Mouse (Mus musculus): ENCODE results near the gene Mrpl54. TPM values are rescaled to one million over a fixed set of nuclear protein-coding genes. Genes with fewer than 3 reads are reported as not detected.

The Mrpl54 gene
- total RNA-seq, 2 experiments from 2014 or later = 93.7 to 108 TPM

DNA sequence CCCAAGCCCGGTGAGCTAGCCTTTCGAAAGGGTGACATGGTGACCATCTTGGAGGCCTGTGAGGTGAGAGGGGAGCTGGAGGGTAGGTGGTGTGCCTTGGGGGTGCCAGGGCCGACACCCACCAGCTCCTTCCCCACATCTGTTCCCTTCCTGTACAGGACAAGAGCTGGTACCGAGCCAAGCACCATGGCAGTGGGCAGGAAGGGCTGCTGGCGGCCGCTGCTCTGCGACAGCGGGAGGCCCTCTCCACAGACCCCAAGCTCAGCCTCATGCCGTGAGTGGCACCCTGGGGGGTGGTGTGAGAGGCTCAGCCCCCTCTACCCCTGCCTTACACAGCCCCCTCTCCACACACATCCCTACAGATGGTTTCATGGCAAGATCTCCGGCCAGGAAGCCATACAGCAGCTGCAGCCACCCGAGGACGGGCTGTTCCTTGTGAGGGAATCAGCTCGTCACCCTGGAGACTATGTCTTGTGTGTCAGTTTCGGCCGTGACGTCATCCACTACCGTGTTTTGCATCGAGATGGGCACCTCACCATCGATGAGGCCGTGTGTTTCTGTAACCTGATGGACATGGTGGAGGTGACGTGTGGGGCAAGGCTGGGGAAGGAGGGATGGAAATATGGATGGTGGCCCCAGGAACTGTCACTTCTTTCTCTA lies 7.4 kb downstream of the Mrpl54 start:
- no peak for DNase-seq

DNA sequence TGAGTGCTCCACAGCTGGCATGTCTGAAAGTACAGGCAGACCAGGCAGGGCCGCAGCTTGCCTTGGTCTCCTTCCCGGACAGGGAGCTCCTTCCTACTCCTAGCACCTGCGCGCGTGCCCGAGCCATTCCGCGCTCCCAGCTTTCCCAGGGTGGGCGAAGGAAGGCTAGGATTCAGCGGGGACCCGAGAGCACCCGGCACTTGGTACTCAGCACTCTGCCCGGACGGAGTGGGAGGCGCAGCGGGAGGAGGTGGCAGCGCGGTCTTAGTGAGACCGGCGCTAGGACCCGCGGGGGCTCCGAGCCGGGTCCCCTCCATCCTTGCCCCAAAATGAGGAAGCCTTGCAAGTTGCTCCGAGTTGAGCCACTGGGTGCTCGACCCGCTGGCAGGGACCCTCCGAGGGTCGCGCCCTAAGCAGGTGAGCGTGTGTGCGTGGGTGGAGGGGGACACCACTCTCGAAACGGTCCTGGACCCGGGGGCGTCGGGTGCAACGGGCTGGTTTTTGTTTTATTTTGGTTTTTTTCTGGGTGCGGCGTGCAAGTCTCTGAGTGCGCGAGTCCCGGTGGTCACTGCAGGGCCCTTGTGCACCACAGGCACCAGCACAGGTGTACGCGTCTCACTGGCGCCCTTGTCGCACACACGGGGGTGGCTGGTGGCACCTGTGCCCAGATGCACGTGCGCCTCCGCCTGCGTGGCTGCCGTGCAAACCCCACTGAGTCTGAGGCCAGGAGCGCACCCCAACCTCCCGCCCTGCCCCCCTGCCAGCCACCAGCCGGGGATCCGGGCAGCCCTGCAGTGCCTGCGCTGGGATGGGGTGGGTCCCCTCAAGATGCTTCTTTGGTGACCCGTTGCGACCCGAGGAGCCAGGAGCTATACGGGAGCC lies 9.3 kb downstream of the Mrpl54 start:
- DNase-seq = no peak

DNA sequence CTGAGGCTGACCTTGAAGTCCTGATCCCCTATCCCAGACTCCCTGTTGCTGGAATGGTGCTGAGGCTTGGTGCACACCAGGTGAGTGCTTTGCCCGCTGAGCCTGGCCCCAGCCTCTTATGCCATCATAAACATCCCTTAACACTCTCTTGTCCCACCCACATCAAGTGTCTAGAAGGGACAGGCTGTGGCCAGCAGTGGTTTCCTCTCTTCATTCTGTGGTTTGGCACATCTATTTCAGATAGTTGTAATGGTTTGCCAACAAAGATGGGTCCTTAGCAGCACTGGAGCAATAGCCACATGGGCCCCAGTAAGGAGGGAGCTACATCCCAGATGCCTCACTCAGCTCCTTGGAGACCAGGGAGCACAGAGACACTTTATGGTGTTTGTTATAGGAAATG lies 11.8 kb downstream of the Mrpl54 start:
- DNase-seq = no peak

DNA sequence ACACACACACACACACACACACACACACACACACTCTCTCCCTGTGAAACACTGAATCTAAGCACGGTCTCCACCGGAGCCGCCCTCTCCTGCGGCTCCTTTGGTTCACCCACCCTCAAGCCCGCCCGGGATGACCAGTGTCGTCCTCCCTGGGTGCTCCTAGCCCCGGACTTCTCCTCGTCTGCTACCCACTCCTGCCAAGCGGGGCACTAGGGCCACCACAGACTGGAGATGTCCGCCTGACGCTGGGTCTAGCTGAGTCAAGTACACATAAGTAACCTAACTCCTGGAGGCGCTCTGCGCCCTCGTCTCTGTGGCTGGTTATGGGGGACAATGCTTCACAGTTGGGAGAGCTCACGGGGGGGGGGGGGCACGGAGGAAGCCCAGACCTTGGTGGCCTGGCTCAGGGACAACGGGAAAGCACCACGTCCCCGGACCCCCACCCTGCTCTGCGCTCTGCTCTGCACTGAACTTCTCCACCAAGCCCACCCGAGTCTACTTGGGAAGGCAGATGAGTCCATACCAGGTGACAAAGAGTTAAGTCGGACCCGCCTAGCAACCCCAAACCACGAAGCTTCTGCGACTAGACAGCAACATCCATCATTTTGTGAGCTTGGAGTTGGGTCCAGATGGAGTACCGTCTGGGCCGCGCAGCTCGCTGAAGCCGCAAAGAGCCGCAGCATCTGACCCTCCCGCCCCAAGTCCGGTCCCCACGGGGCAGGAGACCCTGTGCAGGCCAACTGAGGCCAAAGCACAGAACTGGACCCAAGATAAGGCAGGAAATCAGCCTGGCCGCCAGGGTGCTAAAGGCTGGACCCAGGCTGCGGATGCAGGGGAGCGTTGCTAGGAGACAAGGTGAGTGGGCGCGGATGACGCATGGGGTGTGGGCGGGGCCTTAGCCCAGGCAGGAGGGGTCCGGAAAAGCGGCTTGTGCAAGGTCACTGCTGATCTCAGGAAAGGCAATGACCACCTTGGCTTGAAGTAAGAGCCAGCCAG lies 14.0 kb downstream of the Mrpl54 start, which contains the start of gene Matk:
Gene Matk (plus strand): TSS at position 512 of the 996 bp plus-strand sequence.
- DNase-seq = no peak

DNA sequence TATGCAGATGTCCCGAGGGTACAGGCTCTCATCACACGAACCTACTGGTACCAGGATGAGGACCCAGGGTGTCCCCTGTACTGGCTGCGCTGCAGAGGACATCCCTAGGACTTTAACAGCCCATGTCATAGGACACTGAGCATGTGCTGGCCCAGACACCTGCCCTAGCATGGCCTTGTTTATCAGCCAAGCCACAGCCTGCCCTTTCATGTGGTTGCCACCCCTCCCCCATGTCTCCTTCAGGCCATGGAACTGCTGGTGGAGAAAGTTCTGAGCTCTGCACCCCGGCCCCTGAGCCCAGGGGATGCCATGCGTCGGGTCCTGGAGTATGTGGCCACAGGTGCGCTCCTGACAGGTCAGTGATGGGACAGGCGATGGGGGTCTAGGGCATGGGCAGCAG lies 17.3 kb downstream of the Mrpl54 start:
- DNase-seq = no peak

DNA sequence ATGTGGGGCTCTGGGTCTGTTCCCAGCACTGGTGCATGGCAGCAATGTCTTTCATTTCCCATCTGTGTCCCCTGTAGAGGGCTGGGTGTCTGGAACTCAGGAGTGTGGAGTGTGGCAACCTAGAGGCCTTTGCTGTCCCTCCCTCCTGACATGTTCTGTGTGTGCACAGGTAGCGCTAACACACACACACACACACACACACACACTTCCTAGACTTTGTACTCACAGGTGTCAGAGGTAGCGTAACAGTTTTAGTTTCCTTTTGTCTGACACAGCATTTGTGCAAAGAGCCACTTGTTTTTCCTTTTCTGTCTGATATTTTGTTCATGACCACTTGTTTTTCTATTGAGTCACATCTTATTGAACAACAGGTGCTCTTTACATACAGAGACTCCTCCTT lies 18.9 kb downstream of the Mrpl54 start:
- no peak for DNase-seq

DNA sequence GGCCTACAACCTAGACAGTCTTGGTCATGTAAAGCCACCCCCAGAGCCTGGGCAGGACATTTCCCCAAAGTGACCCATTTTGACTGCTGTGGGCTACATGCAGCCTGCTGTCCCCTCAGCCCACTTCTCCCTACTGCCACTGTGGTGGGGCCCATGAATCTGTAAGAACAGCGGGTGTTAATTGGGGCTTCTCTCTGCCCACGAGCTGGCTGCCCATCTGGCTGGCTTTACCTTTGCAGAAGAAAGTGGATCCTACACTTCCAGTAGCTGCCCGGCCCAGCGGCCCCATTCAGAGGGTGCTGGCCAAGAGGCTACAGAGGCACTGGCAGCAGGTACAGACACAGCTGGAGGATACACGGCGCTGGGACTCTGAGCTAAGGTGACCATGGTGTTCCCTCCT lies 21.6 kb downstream of the Mrpl54 start:
- DNase-seq = no peak

DNA sequence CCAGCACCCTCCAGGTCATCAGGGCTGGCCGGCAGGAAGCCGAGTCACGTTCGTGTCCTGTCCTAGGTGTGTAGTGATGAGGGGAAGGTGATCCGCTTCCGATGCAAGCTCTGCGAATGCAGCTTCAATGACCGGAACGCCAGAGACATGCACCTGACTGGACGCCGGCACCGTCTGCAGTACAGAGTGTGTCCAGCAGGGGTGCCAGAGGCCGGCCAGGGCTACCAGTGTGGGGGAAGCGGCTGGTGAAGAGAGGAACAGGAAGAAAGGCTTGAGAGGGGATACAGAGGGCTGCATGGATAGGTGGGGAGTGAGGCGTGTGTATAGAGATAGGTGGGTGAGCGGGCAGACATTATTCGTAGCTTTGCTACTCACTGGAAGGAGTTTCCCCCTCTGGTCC lies 22.1 kb downstream of the Mrpl54 start:
- DNase-seq = peak; percentile 89

DNA sequence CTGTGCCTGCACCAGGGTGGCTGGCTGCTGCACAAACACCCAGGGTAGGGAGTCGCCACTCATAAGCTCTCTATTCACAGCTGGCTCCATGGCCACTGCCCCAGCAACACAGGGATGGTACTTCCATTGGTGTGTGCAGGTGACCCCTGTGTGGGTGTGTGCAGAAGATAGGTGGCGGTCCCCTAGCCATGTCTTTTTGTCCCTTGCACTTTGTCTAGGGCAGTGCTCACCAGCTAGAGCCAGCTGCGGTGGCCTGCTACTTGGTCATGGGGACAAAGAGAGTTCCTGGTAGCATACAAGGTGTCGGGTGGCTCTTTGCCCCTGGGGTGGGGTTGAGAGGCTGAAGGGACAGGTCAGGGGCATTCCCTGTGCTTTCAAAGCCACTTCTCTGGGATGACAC lies 22.6 kb downstream of the Mrpl54 start:
- no peak for DNase-seq

DNA sequence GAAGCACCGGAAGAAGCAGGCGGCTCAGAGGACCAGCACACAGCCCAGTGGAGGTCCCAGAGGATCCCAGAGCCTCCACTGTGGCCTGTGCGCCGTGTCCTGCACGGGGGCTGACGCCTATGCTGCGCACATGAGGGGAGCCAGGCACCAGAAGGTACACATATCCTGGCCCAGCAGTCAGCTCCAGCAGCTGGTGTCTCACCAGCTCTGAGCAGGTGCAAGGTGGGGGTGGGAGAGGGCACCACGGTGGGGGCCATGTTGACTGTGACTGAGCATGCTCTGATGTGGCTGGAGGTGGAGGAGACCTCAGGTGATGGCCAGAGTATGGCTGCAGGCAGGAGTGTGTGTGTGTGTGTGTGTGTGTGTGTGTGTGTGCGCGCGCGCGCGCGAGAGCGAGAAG lies 24.7 kb downstream of the Mrpl54 start:
- no peak for DNase-seq

DNA sequence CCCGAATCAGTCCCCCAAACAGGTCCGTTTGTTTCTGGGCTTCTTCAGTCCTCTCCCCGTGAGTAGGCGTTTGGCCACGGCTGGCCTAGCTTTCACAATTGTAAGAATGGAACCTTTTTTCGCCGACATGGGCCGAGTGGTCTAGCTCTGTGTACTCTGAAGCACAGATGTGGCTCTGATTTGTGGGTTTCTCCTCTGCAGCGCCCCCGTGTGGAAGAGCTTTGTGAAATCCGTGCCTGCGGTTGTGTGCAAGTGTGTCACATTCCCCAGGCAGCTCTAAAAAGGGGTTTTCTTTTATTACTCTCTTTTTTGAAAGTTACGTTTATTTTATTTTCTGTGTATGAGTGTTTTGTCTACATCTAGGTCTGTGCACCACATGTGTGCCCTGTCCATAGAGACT lies 25.9 kb downstream of the Mrpl54 start:
- DNase-seq = peak; percentile 63

DNA sequence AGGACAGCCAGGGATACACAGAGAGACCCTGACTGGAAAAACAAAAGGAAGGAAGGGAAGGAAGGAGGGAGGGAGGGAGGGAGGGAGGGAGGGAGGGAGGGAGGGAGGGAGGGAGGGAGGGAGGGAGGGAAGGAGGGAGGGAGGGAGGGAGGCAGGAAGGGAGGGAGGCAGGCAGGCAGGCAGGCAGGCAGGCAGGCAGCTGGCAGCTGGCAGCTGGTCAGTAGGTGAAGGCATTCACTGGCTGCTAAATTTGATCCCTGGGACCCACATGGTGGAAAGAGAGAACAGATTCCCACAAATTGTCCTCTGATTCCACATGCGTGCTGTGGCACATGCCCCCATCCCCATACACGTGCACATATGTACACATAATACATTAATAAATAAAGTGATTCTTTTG lies 28.1 kb downstream of the Mrpl54 start:
- DNase-seq = no peak

DNA sequence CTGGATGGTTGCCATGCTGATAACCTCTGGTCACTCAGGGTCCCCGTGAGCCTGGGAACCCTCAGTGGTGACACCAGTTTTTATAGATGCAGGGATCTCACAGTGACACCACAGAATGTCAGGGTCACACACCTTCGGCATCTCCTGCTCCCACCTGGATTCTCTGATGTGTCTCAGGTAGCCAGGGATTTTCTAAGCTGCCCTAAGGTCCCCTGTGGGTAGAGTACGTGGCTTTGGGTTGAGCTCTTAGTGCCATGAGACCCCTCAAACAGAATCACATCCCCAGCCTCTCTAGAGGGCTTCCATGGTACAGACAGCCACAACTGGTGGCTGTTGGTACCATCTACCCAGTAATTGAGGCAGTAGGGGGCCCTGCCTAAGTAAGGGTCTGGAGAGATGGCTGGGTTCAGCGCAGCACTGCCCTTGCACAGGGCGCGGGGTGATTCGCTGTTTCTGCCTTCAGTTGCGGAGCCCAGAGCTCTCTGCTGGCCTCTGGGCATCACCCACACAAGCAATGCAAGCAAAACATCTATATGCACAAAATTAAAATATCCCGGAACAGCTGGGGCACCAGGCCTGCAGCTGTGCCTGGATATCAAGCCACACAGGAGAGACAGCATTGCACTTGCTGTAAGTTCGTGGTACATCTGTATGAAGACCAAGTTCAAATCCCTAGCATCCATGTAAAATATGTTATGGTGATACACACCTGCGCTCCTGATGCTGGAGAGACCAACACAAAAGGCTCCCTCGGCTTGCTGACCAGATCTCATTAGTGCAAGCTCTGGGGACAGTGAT lies 30.1 kb downstream of the Mrpl54 start:
- no peak for DNase-seq

DNA sequence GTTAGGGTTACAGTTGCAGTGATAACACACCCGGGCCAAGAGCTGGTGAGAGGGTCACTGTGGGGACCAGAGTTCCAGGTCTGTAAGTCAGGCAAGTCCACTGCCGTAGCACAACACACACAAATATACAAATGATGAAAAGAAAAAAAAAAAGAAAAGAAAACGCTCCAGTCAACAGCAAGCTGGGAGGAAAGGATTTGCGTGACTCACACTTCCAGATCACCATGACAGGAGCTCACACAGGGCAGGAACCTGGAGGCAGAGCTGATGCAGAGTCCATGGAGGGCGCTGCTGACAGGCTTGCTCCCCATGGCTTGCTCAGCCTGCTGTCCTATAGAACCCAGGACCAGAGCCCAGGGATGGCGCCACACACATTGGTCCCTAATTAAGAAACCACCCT lies 32.5 kb downstream of the Mrpl54 start:
- DNase-seq = no peak

DNA sequence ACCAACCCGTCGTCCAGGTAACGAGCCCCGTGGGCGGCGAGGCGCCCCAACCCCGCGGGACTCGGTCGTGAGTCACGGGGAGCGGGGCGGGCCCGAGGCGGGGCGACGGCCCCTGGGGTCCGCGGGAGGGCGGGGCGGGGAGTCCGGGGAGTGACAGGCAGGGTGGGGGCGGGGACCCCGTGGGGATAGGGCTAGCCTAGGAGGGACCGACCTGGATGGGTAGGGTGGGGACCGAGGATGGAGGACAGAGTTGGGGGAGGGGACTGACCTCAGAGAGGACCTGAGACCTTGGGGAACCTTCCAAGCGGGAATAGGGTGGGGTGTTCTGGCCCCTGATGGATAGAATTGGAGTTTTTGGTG lies 33.5 kb downstream of the Mrpl54 start:
- DNase-seq = no peak

DNA sequence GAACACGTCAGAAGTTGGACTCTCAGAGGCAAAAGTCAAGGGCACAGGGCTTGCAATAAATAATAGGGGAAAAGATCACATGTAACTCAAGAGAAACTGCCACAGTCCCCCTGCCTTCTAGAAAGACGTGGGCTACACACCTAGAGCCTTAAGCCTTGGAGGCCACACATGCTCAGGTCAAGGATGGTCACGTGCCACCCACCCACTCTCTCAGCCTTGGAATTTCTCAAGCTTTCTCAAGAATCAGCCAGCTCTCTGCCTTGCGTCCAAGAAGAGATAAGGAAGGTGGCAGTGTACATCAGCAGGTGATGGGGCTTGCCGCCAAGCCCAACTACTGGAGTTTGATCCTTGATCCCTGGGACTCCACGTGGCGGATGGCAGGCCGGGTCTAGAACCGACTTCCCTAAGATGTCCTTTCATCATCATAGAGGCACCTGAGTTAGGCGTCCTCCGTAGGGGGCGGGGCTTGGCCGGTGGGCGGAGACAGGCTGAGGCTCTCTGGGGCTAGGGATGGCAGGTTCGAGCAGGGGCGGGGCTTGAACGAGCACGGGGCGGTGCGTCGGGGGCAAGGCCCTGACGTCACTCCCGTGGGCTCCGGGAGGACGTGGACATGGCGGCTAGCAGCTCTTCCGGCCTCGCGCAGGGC lies 34.0 kb downstream of the Mrpl54 start, which contains the start of gene Zfr2:
Gene Zfr2 (plus strand): TSS at position 576 of the 646 bp plus-strand sequence.
- DNase-seq = peak; percentile 80

DNA sequence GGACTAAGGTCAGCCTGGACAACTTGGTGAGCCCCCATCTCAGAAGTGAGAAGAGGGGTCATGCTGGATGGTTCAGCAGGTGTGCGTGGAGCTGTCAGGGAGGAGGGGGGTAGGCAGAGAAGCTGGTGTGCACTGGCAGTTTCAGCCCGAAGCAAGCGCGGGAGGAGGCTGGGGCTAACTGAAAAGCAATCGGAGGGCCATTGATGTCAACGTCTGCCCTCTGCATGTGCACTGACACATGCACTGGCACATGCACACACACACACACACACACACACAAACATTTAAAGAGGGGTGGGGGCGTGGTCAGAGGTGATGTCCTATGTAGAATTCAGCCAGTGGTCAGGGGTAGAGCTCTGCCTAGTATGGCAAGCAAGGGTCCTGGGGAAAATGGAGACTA lies 35.3 kb downstream of the Mrpl54 start:
- DNase-seq = no peak

DNA sequence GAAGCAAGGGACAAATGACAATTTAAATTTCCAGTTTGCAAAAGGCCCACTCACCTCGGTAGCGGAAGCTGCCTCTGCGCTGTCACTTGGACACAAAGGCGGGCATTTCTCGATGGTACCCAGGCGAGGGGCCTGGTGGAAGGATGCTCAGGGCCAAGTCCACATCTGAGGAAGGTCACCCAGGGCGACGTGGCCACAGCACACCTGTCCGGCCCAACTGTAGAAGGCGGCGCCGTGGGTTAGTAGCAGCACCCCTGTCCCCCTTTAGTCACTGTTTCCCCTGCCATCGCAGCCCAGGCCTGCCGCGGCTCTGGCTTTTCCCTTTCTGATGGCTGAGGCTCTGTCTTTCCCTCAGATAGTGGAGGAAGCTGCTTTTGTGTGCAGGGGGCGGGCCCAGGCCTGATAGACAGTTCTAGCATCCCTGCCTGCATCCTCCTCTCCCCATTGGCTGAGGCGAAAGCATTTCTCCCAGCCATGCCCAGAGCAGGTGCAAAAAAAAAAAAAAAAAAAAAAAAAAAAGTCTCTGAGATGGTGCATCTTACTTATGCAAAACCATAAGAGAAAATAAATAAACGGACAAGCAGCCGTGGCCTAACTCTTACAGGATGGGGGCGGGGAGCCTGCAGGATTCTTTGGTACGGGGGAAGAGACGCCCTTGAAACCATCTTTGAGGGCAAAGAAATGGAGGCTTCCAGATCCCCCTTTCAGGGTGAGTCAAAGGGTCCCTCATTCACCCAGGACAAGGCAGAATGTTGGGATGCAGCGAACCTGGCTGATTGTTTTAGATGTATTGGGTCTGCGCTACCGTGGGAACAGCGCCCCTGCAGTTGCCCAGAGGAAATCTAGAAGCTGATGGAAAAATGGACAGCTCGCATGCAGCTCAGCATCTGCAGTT lies 36.0 kb downstream of the Mrpl54 start, which contains the start of gene Atcay:
Gene Atcay (minus strand): TSS at position 396 of the 895 bp plus-strand sequence.
- DNase-seq = no peak

DNA sequence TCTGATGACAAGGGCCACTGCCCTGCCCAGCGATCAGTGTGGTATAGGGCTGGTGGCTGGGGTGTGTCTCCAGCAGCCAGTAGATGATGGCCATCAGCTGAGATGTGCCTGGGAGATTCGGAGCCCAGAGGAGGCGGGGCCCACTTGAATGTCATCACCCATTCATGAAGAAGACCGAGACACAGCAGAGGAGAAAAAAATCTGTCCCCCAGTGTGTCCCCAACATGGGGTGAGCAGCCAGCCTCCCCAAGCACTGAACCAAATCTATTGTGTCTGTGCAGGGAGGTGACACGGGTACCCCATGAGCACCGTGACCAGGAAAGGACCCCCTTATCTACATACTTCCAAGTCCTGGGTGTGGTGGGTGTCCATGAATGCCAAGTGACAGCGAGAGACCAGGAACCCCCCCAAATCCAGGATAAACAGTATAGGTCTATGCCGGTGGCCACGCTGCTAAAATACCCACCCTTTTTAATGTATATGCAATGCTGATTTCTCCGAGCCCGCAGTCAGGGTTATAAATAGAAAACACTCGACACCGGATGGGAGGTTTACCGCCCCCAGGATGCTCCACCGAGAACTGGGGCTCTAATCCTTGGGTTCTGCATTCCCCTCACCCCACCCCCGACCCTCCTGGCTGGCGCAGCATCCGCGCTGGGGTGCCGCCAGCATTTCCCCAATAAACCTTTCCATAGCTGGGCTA lies 36.8 kb downstream of the Mrpl54 start:
- no peak for DNase-seq

Measured in gastrocnemius, postnatal 10 days (tissue).